Mouse (Mus musculus) kidney, postnatal 36 days (tissue): Measurements from ENCODE around the gene Cpt1c.

Experiments used
- DNase-seq, 2 experiments: peaks; one replicate each; pipeline ENCODE4 v3.0.0; 2021 to 2022; ENCODE audit warnings: mixed read lengths in 2 of 2

The Cpt1c gene

DNA sequence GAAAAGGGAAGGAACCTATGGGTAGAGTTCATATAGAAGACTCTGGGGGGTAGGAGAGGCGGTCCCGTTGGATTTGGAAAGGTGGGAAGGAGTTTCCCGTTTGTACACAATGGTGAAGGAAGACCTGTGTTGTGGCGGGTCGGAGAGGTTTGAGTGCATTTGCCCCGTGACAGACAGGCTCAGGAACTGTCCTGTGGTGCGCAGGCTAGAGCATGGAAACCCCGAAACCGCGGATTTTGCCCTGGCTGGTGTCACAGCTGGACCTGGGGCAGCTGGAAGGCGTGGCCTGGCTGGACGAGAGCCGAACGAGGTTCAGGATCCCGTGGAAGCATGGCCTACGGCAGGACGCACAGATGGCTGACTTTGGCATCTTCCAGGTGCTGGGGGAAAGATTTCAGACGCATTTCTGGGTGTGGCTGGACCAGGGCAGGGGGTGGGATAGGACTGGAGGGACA lies 23.9 kb upstream of the Cpt1c start, which contains the start of gene Bcl2l12:
Gene Bcl2l12 (minus strand): TSS at position 212 of the 455 bp plus-strand sequence.
- DNase-seq = peak; percentile 85 to 89

GRCm38 (mm10) chr7:44997940-44998428 lies 23.3 kb upstream of the Cpt1c start:
- DNase-seq = no peak

GRCm38 (mm10) chr7:44997231-44997939 lies 22.7 kb upstream of the Cpt1c start, which contains the start of gene Irf3:
TSS of gene Irf3 (plus strand) at chr7:44997648.
- DNase-seq = peak; percentile 98

GRCm38 (mm10) chr7:44996672-44997071 lies 22.0 kb upstream of the Cpt1c start:
- DNase-seq = no peak

- DNase-seq = no peak
Measured at GRCm38 (mm10) chr7:44986879-44987718, 12.4 kb upstream of the Cpt1c start.

DNA sequence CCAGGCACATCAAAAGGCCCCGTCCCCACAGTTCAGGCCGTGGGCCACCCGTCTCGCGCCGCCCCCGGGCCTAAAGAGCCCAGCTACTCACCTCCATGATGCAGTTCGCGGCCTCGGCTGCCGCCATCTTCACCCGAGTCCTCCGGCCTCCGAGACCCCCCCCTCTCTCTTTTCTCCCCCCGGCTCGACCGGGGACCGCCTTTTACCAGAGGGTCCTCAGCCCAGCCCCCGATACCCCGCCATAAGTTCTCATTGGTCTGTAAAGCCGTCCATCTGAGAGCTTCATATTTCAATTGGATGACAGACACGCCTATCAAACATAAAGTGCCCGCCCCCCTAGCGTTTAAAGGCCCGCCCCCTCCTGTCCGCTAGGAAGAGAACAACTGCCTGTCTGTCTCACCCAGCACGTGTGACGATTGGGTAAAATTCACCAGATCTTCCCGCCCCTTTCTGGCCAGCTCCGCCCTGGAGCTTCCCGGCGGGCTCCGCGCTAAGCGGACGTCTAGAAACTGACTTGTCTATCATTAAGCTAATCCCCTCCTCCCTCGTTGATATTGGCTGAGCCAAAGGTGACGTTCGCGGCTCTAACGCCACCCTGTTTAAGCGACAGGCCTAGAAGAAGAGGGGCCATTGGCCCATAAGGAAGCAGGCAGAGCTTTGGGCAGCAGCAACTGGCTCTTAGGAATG lies 11.7 kb upstream of the Cpt1c start, which contains the start of gene Prmt1:
Gene Prmt1 (minus strand): TSS at position 377 of the 687 bp plus-strand sequence.
- DNase-seq = peak; percentile 96 to 99

- peak; percentile 65 to 76 for DNase-seq
Measured at GRCm38 (mm10) chr7:44985595-44986191, 11.0 kb upstream of the Cpt1c start.

DNA sequence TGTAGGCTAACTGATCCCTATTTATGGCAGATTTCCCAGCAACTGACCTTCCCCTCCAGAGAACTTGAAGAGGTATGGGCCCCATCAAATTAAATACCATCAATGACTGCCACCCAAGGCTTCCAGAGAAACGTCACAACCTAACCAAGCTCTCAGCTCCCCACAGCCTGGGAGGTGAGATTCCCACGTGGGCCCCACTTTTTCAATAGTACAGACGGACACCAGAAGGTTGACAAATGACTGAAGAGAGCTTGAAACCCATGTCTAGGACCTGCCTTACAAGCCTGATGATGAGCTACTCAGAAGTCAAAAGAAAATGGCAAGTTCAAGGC lies 10.1 kb upstream of the Cpt1c start:
- DNase-seq = no peak

DNA sequence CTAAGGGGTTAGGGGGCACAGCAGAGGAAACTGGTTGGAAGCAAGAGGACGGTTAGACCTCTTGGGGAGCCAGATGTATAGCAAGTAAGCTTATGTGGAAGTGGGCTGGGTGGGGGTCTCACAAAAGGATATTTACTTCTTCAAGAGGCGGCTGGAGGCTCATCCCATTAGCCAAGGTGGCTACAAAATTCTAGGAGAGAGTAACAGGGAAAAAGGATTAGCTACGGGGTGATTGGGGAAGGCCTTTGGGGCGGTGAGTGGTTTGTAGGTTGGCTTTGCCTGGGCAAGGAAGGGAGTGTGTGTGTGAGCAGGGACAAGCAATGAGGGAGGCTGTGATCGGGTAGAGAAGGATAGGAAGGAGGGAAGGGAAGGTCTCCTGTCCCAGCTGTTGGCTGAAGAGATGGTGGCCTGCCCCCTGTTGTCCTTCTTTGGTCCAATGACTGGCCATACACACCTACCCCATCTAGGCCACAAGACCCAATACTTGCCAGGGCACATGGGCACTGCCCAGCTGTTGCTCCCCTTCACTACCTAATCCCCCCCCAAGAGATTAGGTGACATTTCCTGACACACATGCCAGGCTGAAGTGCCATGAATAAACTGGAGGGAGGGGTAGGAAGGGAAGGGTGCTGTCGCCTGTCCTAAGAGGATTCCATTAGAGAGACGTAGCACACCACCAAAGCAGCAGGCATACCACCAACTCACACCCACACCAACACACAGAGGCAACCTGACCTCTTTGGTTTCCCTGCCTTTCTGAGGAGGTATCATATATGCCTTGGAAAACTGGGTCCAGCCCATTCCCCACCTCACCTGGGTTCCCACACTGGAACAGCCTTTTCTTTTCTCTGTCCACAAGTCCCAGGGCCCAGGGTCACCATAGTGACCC lies 9.5 kb upstream of the Cpt1c start:
- DNase-seq = no peak

- peak; percentile 90 to 95 for DNase-seq
Measured at GRCm38 (mm10) chr7:44983085-44983484, 8.4 kb upstream of the Cpt1c start.

GRCm38 (mm10) chr7:44981539-44981938 lies 6.9 kb upstream of the Cpt1c start:
- DNase-seq = no peak

GRCm38 (mm10) chr7:44978300-44978699 lies 3.6 kb upstream of the Cpt1c start:
- DNase-seq = no peak

- DNase-seq = no peak
Measured at GRCm38 (mm10) chr7:44975117-44975419, 417 bp upstream of the Cpt1c start.

GRCm38 (mm10) chr7:44973415-44974130 lies 1.1 kb downstream of the Cpt1c start:
- DNase-seq = no peak

DNA sequence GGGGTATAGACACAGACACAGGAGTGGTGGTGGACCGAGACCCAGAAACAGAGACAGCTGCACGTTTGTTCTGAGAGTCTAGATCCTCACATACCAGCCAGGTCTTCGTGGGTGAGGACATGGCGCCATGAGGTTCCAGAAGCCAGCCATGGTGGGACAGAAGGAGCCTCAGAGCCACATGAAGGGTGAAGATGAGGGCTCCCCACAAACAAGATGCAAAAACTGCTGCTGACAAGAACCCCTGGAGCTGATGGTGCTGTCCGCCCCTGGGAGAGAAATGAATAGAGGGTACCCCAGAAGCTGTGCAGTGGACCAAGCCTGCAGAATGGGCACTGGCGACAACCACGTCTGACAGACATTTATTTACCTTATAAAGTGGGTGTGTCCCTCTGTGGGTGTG lies 3.5 kb downstream of the Cpt1c start:
- no peak for DNase-seq

- DNase-seq = peak; percentile 88 to 93
Measured at GRCm38 (mm10) chr7:44970231-44970691, 4.4 kb downstream of the Cpt1c start.

DNA sequence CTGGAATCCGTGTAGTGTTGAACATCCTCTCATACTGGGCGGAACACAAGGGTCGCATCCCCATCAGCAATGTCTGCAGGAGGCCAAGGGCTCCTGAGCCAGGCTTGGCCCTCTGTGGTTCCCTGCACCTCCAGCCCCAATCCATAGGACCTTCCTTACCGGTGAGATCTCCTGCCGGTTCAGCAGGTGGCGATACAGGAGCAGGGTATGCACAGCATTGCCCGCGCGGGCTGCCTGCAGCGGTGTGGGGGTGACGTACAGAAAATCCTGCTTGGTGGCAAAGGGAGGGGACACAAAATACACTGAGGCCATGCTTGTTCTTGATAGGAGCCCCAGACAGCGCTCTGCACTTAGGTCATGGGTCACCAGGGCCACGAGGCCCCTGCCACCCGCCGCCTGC lies 8.0 kb downstream of the Cpt1c start:
- DNase-seq = no peak

DNA sequence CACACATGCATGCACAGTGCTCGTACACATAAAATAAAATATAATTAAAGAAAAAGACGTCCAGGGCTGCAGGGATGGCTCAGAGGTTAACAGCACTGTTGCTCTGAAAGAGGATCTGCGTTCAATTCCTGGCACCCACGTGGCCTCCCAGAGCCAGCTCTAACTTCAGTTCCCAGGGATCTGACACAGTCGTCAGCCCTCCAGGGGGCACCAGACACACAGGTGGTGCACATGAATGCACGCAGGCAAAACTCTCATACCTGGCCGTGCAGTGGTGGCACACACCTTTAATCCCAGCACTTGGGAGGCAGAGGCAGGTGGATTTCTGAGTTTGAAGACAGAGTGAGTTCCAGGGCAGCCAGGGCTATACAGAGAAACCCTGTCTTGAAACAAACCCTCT lies 8.7 kb downstream of the Cpt1c start:
- DNase-seq = peak; percentile 32 to 77

GRCm38 (mm10) chr7:44964990-44965389 lies 9.7 kb downstream of the Cpt1c start:
- DNase-seq = no peak

DNA sequence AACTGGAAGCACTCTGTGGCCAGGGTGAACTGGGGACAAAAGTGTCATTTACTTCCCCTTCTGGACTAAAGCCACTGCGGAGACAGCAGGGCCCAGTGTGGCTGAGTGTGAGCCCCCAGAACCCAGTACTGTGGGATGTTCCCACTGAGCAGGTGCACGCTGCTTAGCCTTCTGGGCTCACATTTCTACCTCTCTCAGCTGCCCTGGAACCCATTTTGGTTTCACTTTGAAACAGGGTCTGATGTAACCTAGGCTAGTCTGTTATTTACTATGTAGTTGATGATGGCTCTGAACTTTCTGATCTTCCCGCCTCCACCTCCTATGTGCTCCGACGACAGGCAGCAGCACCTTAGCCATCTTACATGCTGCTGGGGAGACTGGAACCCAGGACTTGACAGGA lies 11.8 kb downstream of the Cpt1c start:
- DNase-seq = no peak

GRCm38 (mm10) chr7:44962337-44962736 lies 12.3 kb downstream of the Cpt1c start:
- no peak for DNase-seq
